28 mouse cellular contexts compared by ENCODE assay signal in genomic region chr11:102327250-102327649, GRCm38 (mm10). TPM values are rescaled to one million over a fixed set of nuclear protein-coding genes. Genes with fewer than 3 reads are reported as not detected.
DNase-seq lines count a peak whose midpoint lies in the region; ATAC-seq and TF ChIP-seq lines count a peak whose summit lies in the region.
"Had no signal": no experiment of that assay in that cellular context is flagged by ENCODE, and none has a peak within 500 bp of the region (broad histone marks: within the 10 kb centered on the region; RNA-seq: fewer than 3 reads in every experiment).

No protein-coding gene starts in this region.

- no peak overlapping the region for H3K27ac ChIP-seq in limb, embryonic 11.5 days (replicated peaks; ENCODE audit: low read depth, low read length)
- no peak overlapping the region for H3K27ac ChIP-seq in limb, embryonic 10.5 days
- peak overlapping the region; percentile 62 for H3K27ac ChIP-seq in ES-Bruce4 (ENCODE audit: insufficient read depth, low read length)
- H3K27ac ChIP-seq: forebrain, embryonic 13.5 days; hindbrain, embryonic 13.5 days; limb, embryonic 13.5 days; lung, embryonic 15.5 days; midbrain, embryonic 12.5 days; neural tube, embryonic 12.5 days had no signal

- no peak for TF ChIP-seq CTCF in ES-Bruce4 (IDR thresholded peaks at IDR 0.05; ENCODE audit: low read depth, low read length)

- no peak overlapping the region for H3K4me2 ChIP-seq in limb, embryonic 11.5 days (ENCODE audit: low read depth, severe bottlenecking)
- H3K4me2 ChIP-seq: forebrain, embryonic 13.5 days; hindbrain, embryonic 13.5 days; limb, embryonic 13.5 days; liver, embryonic 11.5 days; lung, embryonic 15.5 days; midbrain, embryonic 12.5 days; neural tube, embryonic 12.5 days had no signal

- no peaks in the 10 kb centered on the region for H3K4me1 ChIP-seq in limb, embryonic 11.5 days (ENCODE audit: control insufficient read depth, insufficient read depth, low read length)
- no peaks in the 10 kb centered on the region for H3K4me1 ChIP-seq in limb, embryonic 10.5 days
- H3K4me1 ChIP-seq in ES-Bruce4 (ENCODE audit: control insufficient read depth, insufficient read depth, low read length), result peaks cover 15% of the 10 kb centered on the region
- H3K4me1 ChIP-seq: forebrain, embryonic 13.5 days; hindbrain, embryonic 13.5 days; limb, embryonic 13.5 days; midbrain, embryonic 12.5 days; neural tube, embryonic 12.5 days had no signal

- H3K36me3 ChIP-seq in limb, embryonic 11.5 days (ENCODE audit: control insufficient read depth, insufficient read depth, low read length), result no peaks in the 10 kb centered on the region
- H3K36me3 ChIP-seq in limb, embryonic 10.5 days, result no peaks in the 10 kb centered on the region
- H3K36me3 ChIP-seq in ES-Bruce4 (ENCODE audit: control insufficient read depth, insufficient read depth, low read length, poor library complexity, severe bottlenecking), result no peaks in the 10 kb centered on the region
- H3K36me3 ChIP-seq: hindbrain, embryonic 13.5 days; limb, embryonic 13.5 days; lung, embryonic 15.5 days; midbrain, embryonic 12.5 days; neural tube, embryonic 12.5 days had no signal

- 0 out of 2 replicates have a peak, but pooled peaks have one; percentile 10 for TF ChIP-seq EP300 in ES-Bruce4 (IDR thresholded peaks at IDR 0.05; ENCODE audit: insufficient read depth, low read depth, low read length)

- no peak overlapping the region for H3K4me3 ChIP-seq in limb, embryonic 11.5 days (ENCODE audit: low read depth, low read length)
- no peak overlapping the region for H3K4me3 ChIP-seq in limb, embryonic 10.5 days
- H3K4me3 ChIP-seq in ES-Bruce4 (ENCODE audit: low read depth, low read length), result no peak overlapping the region
- H3K4me3 ChIP-seq: forebrain, embryonic 13.5 days; hindbrain, embryonic 13.5 days; limb, embryonic 13.5 days; lung, embryonic 15.5 days; midbrain, embryonic 12.5 days; myocyte; neural tube, embryonic 12.5 days had no signal

- H3K27me3 ChIP-seq in limb, embryonic 11.5 days (ENCODE audit: control insufficient read depth, insufficient read depth, low read length), result no peaks in the 10 kb centered on the region
- no peaks in the 10 kb centered on the region for H3K27me3 ChIP-seq in limb, embryonic 10.5 days (ENCODE audit: low read depth, poor library complexity, severe bottlenecking)
- H3K27me3 ChIP-seq in ES-Bruce4 (ENCODE audit: control insufficient read depth, insufficient read depth, low read length, poor library complexity, severe bottlenecking), result no peaks in the 10 kb centered on the region
- H3K27me3 ChIP-seq: forebrain, embryonic 13.5 days; lung, embryonic 15.5 days; midbrain, embryonic 12.5 days; neural tube, embryonic 12.5 days had no signal

- no peak for ATAC-seq in limb, embryonic 11.5 days (ENCODE audit: insufficient number of reproducible peaks, low FRiP score, low TSS enrichment, low read depth)
- ATAC-seq in cerebellum, adult (ENCODE audit: insufficient number of reproducible peaks, low FRiP score, low TSS enrichment), result no peak
- ATAC-seq: forebrain, embryonic 13.5 days; intestine, embryonic 16.5 days; Patski had no signal

- no peak overlapping the region for H3K9ac ChIP-seq in limb, embryonic 11.5 days (ENCODE audit: low read length)
- H3K9ac ChIP-seq in ES-Bruce4 (ENCODE audit: low read depth, poor library complexity, severe bottlenecking), result 0 out of 2 replicates have a peak overlapping the region, but pooled peaks have one; percentile 31
- H3K9ac ChIP-seq: forebrain, embryonic 13.5 days; hindbrain, embryonic 13.5 days; limb, embryonic 13.5 days; lung, embryonic 15.5 days; midbrain, embryonic 12.5 days; neural tube, embryonic 12.5 days had no signal

- no peaks in the 10 kb centered on the region for H3K9me3 ChIP-seq in limb, embryonic 11.5 days (ENCODE audit: control insufficient read depth, low read length)
- no peaks in the 10 kb centered on the region for H3K9me3 ChIP-seq in limb, embryonic 10.5 days (replicated peaks)
- no peaks in the 10 kb centered on the region for H3K9me3 ChIP-seq in ES-Bruce4 (replicated peaks; ENCODE audit: control insufficient read depth, insufficient read depth, low read length, poor library complexity, severe bottlenecking)
- H3K9me3 ChIP-seq: forebrain, embryonic 13.5 days; hindbrain, embryonic 13.5 days; limb, embryonic 13.5 days; lung, embryonic 15.5 days; midbrain, embryonic 12.5 days; neural tube, embryonic 12.5 days had no signal

- no peak for TF ChIP-seq POLR2A in ES-Bruce4 (IDR thresholded peaks at IDR 0.05; ENCODE audit: insufficient read depth, low read length)

- WGBS in limb, embryonic 11.5 days, result 68% methylated on average over 5 of the region's 5 CpGs
- WGBS in limb, embryonic 10.5 days, result 71% methylated on average over 5 of the region's 5 CpGs

- peak; percentile 17 for DNase-seq in limb, embryonic 11.5 days (ENCODE audit: low spot score)
- no peak for DNase-seq in limb, embryonic 10.5 days (ENCODE audit: low spot score)
- DNase-seq in NIH3T3 (ENCODE audit: low read depth), result peak; percentile 73
- no peak for DNase-seq in lung, postnatal 14 days
- no peak for DNase-seq in embryo, embryonic 11 days
- DNase-seq: adrenal gland, adult 2 months; adrenal gland, postnatal 36 days; cerebellum, adult 8-10 months; cerebellum, postnatal 25 days; kidney, adult 9 months; kidney, postnatal 14 days; lung, postnatal 36 days; right cerebral cortex, adult 18-20 months had no signal

RNA-seq across cellular contexts. Expression of gene Ubtf, which starts 7.7 kb away (rescaled TPM):
- 87.0 and 91.4 TPM in 2 replicates for polyA plus RNA-seq in limb, embryonic 11.5 days (2014; fragmentation: Nextera tagmentation; extraction: Ambion mirVana)
- polyA plus RNA-seq in limb, embryonic 10.5 days (2016; fragmentation: Nextera tagmentation; extraction: Ambion mirVana), result 102 and 108 TPM in 2 replicates
- polyA plus RNA-seq in ES-Bruce4 (2011; ENCODE audit: insufficient read depth, insufficient read length, low read depth, missing spikeins), result 81.7 and 82.0 TPM in 2 replicates

RNA-seq across cellular contexts. Expression of gene Atxn7l3, which starts 30.8 kb away (rescaled TPM):
- polyA plus RNA-seq in limb, embryonic 11.5 days (2014; fragmentation: Nextera tagmentation; extraction: Ambion mirVana), result 20.0 and 22.1 TPM in 2 replicates
- 16.6 and 20.1 TPM in 2 replicates for polyA plus RNA-seq in limb, embryonic 10.5 days (2016; fragmentation: Nextera tagmentation; extraction: Ambion mirVana)
- 44.3 and 50.3 TPM in 2 replicates for polyA plus RNA-seq in ES-Bruce4 (2011; ENCODE audit: insufficient read depth, insufficient read length, low read depth, missing spikeins)

RNA-seq across cellular contexts. Expression of gene Slc4a1, which starts 38.8 kb away (rescaled TPM):
- 20.4 and 24.6 TPM in 2 replicates for polyA plus RNA-seq in limb, embryonic 11.5 days (2014; fragmentation: Nextera tagmentation; extraction: Ambion mirVana)
- 34.5 and 37.2 TPM in 2 replicates for polyA plus RNA-seq in limb, embryonic 10.5 days (2016; fragmentation: Nextera tagmentation; extraction: Ambion mirVana)
- 0.48 and 0.53 TPM in 2 replicates for polyA plus RNA-seq in ES-Bruce4 (2011; ENCODE audit: insufficient read depth, insufficient read length, low read depth, missing spikeins)
- polyA plus RNA-seq: myocyte; Patski; small intestine, adult 2 months; testis, adult 2 months had no signal

RNA-seq across cellular contexts. Expression of gene Tmub2, which starts 42.5 kb away (rescaled TPM):
- 46.7 and 51.5 TPM in 2 replicates for polyA plus RNA-seq in limb, embryonic 11.5 days (2014; fragmentation: Nextera tagmentation; extraction: Ambion mirVana)
- polyA plus RNA-seq in limb, embryonic 10.5 days (2016; fragmentation: Nextera tagmentation; extraction: Ambion mirVana), result 37.3 and 44.0 TPM in 2 replicates
- 19.7 and 20.0 TPM in 2 replicates for polyA plus RNA-seq in ES-Bruce4 (2011; ENCODE audit: insufficient read depth, insufficient read length, low read depth, missing spikeins)

RNA-seq across cellular contexts. Expression of gene Asb16, which starts 58.7 kb away (rescaled TPM):
- polyA plus RNA-seq in limb, embryonic 11.5 days (2014; fragmentation: Nextera tagmentation; extraction: Ambion mirVana), result 0.13 and 0.33 TPM in 2 replicates
- 0.06 and 0.08 TPM in 2 replicates for polyA plus RNA-seq in limb, embryonic 10.5 days (2016; fragmentation: Nextera tagmentation; extraction: Ambion mirVana)
- 0.70 and 2.3 TPM in 2 replicates for polyA plus RNA-seq in ES-Bruce4 (2011; ENCODE audit: insufficient read depth, insufficient read length, low read depth, missing spikeins)
- polyA plus RNA-seq: forebrain, embryonic 13.5 days; hindbrain, embryonic 13.5 days; midbrain, embryonic 12.5 days; neural tube, embryonic 12.5 days; stomach, embryonic 14.5 days had no signal

Comparison
In these comparisons a context has a peak if more than half of its experiments do, and no peak if none do; other contexts are left out.
1. DNase-seq: peak in limb, embryonic 11.5 days (single experiment) and NIH3T3 (single experiment); none in limb, embryonic 10.5 days (single experiment), lung, postnatal 14 days (single experiment) and embryo, embryonic 11 days (single experiment).
2. RNA of gene Slc4a1, which starts 38.8 kb away (polyA plus RNA-seq): 34.5 to 37.2 TPM in limb, embryonic 10.5 days and 20.4 to 24.6 TPM in limb, embryonic 11.5 days; 0.48 to 0.53 TPM in ES-Bruce4; every median in the first group is over 10 times any median in the second.